Mouse (Mus musculus) megakaryocyte, embryonic 14.5 days (primary cell): ENCODE data around the gene Plxnd1. TPM values are rescaled to one million over a fixed set of nuclear protein-coding genes. Genes with fewer than 3 reads are reported as not detected.

Experiments used
- H3K27me3 ChIP-seq: replicated peaks from 2 replicates; pipeline ENCODE3; 2012; ENCODE audit warnings: inconsistent platforms
- H3K36me3 ChIP-seq: replicated peaks from 2 replicates; pipeline ENCODE3; 2012; ENCODE audit warnings: low read length, inconsistent platforms, mixed read lengths
- H3K4me1 ChIP-seq: 2 replicates; pipeline ENCODE4 v1.6.1; 2012; ENCODE audit warnings: inconsistent platforms
- H3K4me3 ChIP-seq: replicated peaks from 2 replicates; pipeline ENCODE3; 2012; ENCODE audit warnings: moderate library complexity, mild to moderate bottlenecking, inconsistent platforms
- H3K9me3 ChIP-seq: 2 replicates; pipeline ENCODE4 v1.6.1; 2012; ENCODE audit warnings: inconsistent platforms
- FLI1 ChIP-seq: IDR thresholded peaks from 2 replicates; pipeline ENCODE4 v1.6.1; 2012; ENCODE audit warnings: low read length, inconsistent platforms, mixed read lengths
- GATA1 ChIP-seq: IDR thresholded peaks from 3 replicates; pipeline ENCODE4 v1.6.1; 2012; ENCODE audit warnings: mixed read lengths, low read length, inconsistent platforms, borderline replicate concordance
- polyA plus RNA-seq: library from polyadenylated mRNA; stranded (reverse); fragments of >175 nt; gene quantifications from 2 replicates; pipeline ENCODE4 v1.2.3, GENCODE M21; 2012; ENCODE audit warnings: low replicate concordance; ENCODE audit not compliant: insufficient read depth

Gene Plxnd1
- 3.8 and 14.9 TPM in 2 replicates for polyA plus RNA-seq

DNA sequence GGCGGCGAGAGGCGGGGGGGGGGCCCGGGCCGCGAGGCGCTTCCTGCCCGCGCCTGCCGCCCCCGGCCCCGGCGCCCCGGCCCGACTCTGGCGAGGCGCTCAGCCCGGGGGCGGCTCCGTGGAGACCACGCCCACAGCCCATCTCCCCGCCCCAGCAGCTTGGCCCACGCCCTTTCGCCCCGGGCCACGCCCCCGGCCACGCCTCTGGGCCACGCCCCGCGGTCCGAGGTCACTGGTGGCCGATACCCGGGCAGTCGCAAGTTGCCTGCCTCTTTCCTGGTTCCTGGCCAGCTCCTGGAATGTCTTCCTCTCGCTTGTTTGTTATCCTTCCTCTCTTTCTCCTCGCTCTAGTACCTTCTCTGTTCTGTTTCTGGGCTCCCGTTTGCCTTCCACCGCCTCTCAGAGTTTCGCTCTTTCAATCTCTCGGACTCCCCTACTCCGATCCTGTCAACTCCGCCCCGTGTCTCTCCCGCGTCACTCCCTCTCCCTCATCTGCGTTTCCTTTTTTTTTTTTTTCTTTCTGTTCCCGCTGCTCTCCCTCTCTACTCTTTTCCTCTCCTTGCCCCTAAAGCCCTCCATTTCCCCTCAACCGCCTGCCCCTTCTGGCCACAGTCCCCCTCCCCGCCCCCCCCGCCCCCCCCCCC, at the start of gene Plxnd1:
Gene Plxnd1, minus strand, starts transcription at position 129 of the 644 bp plus-strand sequence.
- Histone ChIP-seq H3K4me1 (peaks cover 89% of the 10 kb centered on the region), H3K4me3 (peak within 1 kb of the TSS; percentile 94), H3K27me3 (peaks cover 43% of the 10 kb centered on the region), H3K9me3 (no peaks in the 10 kb centered on the region), H3K36me3 (no peaks in the 10 kb centered on the region)
- no peak for TF ChIP-seq GATA1
- TF ChIP-seq FLI1 = no peak

DNA sequence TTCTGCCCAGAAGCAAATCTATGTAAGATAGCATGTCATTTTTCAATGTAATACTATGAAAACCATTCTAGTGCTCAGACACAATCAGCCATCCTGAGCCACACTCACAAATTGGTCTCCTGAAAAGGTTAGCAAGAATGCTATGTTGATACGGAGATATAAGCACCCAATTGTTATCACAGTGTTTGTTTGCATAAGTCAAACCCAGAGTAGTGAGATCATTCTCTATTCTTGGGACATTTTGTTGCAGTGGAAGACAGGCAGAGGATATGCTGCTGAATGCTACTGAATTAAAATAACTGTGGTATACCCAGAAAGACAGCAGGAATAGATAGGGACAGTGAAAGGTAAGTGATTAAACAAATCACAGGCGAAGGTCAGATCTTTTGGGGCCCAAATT, 49.2 kb upstream of the Plxnd1 start:
- Histone ChIP-seq H3K27me3 (no peaks in the 10 kb centered on the region), H3K36me3 (peaks cover 18% of the 10 kb centered on the region), H3K4me1 (peaks cover 19% of the 10 kb centered on the region), H3K4me3 (no peak overlapping the region), H3K9me3 (peaks cover 3% of the 10 kb centered on the region)
- no peak for TF ChIP-seq GATA1
- TF ChIP-seq FLI1 = no peak

DNA sequence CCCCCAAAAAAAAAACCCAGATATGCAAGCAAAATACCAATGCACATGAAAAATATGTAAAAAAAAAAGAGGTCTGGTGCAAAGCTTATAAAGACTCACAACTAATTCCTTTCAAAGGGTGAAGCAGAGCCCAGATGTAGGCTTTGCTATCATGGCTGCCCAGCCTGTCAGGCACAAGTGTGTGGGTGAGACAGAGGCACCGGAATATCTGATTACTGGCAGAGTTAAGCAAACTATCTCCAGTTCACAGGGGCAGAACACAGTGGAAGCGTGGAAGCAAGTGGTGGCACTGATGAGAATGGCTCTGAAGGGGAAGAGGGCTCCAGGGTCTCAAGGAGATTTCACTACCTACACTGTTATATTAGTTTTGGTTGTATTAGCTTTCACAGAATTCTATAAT, 43.4 kb upstream of the Plxnd1 start:
- Histone ChIP-seq H3K4me1 (peaks cover 15% of the 10 kb centered on the region), H3K36me3 (peaks cover 18% of the 10 kb centered on the region), H3K9me3 (peaks cover 3% of the 10 kb centered on the region), H3K4me3 (no peak overlapping the region), H3K27me3 (no peaks in the 10 kb centered on the region)
- TF ChIP-seq FLI1 = no peak
- TF ChIP-seq GATA1 = no peak

DNA sequence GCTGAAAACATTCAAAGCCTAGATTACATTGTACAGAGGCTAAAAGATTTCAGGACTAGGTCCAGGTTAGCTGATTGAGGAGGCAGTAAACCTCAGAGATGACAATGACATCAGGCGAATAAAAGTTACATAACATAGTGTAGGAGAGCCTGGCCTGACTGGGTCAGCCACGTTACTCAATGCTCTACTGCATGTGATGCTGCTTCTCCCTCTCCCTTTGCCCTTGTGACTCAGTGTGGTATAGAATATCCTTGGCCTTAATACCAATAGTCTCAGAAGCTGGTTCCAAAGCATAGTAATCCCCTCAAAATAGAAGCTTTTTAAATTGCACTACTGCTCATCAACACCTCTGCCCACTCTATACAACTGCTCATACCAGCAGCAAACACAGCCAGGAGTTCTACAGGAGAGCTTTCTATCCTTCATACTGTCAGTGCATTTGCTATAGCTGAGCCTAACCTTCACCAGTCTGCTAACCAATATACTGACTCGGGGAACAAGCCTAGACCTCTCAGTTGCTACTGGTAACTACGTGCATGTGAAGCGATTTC, 42.6 kb upstream of the Plxnd1 start:
- H3K9me3 ChIP-seq = no peaks in the 10 kb centered on the region
- no peak overlapping the region for H3K4me3 ChIP-seq
- TF ChIP-seq GATA1 = no peak
- no peak for TF ChIP-seq FLI1
- peaks cover 15% of the 10 kb centered on the region for H3K4me1 ChIP-seq
- no peaks in the 10 kb centered on the region for H3K27me3 ChIP-seq
- H3K36me3 ChIP-seq = peaks cover 13% of the 10 kb centered on the region

DNA sequence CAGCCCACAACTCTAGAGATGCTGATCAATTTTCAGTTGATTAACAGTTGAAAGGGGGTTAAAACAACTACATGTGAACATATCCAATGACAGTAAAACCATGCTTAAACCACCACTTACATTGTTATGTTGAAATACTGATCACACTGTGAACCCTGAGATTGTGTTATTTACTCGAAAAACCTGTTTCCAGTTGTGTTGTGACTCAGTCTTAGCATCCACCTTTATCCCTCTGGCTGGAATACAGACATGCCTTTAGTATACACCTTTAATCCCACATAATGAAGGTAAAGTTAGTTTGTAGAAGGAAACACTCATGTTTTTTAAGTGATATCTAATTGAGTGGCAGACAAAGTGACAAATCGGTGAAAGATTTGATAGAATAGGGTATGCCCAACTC, 41.8 kb upstream of the Plxnd1 start:
- Histone ChIP-seq H3K4me3 (no peak overlapping the region), H3K27me3 (no peaks in the 10 kb centered on the region), H3K36me3 (peaks cover 10% of the 10 kb centered on the region), H3K4me1 (peaks cover 15% of the 10 kb centered on the region), H3K9me3 (no peaks in the 10 kb centered on the region)
- TF ChIP-seq GATA1 (no peak), FLI1 (no peak)

DNA sequence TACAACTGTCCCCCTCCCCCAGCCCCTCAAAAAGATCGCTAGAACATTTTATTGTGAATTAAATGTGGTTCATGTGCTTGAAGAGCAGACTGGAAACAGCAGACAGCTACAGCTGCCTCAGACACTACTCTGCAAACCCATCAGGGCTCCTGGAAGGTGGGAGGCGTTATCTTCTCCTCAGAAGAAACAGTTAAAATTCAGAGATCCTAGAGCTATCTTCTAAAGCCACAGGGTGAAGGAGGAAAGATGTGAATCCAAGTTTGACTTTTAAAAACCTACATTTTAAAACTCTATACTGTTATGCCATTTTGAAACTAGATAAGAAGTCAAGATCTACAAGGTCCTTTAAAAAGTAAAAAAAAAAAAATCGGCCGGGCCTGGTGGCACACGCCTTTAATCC, 36.2 kb upstream of the Plxnd1 start:
- Histone ChIP-seq H3K4me1 (no peaks in the 10 kb centered on the region), H3K27me3 (no peaks in the 10 kb centered on the region), H3K4me3 (no peak overlapping the region), H3K9me3 (no peaks in the 10 kb centered on the region), H3K36me3 (peaks cover 8% of the 10 kb centered on the region)
- TF ChIP-seq FLI1 (no peak), GATA1 (no peak)

GRCm38 (mm10) chr6:116024666-116025065, 29.9 kb upstream of the Plxnd1 start:
- peaks cover 53% of the 10 kb centered on the region for H3K36me3 ChIP-seq
- H3K9me3 ChIP-seq = peaks cover 8% of the 10 kb centered on the region
- H3K27me3 ChIP-seq = no peaks in the 10 kb centered on the region
- H3K4me3 ChIP-seq = no peak overlapping the region
- TF ChIP-seq GATA1 (no peak), FLI1 (no peak)
- no peaks in the 10 kb centered on the region for H3K4me1 ChIP-seq

GRCm38 (mm10) chr6:116021961-116022485, 27.2 kb upstream of the Plxnd1 start:
- no peaks in the 10 kb centered on the region for H3K27me3 ChIP-seq
- TF ChIP-seq GATA1 (no peak), FLI1 (no peak)
- H3K4me1 ChIP-seq = 0 out of 2 replicates have a peak, but pooled peaks cover 2% of the 10 kb centered on the region
- peaks cover 59% of the 10 kb centered on the region for H3K36me3 ChIP-seq
- peaks cover 8% of the 10 kb centered on the region for H3K9me3 ChIP-seq
- H3K4me3 ChIP-seq = peak overlapping the region; percentile 11

GRCm38 (mm10) chr6:116015902-116016301, 21.1 kb upstream of the Plxnd1 start:
- H3K27me3 ChIP-seq = no peaks in the 10 kb centered on the region
- H3K4me3 ChIP-seq = no peak overlapping the region
- H3K4me1 ChIP-seq = peaks cover 12% of the 10 kb centered on the region; the same call in 1 of the 2 replicates
- peaks cover 18% of the 10 kb centered on the region for H3K36me3 ChIP-seq
- TF ChIP-seq GATA1 = no peak
- no peak for TF ChIP-seq FLI1
- H3K9me3 ChIP-seq = no peaks in the 10 kb centered on the region

- Histone ChIP-seq H3K4me1 (peaks cover 23% of the 10 kb centered on the region), H3K4me3 (no peak overlapping the region)
Observed at GRCm38 (mm10) chr6:116014111-116014510, 19.3 kb upstream of the Plxnd1 start.

More at GRCm38 (mm10) chr6:116014111-116014510, 19.3 kb upstream of the Plxnd1 start:
- no peaks in the 10 kb centered on the region for H3K27me3 ChIP-seq
- no peaks in the 10 kb centered on the region for H3K9me3 ChIP-seq
- TF ChIP-seq GATA1 (no peak), FLI1 (no peak)
- H3K36me3 ChIP-seq = peaks cover 3% of the 10 kb centered on the region
